Mouse (Mus musculus): ENCODE results near the gene Sult1a1. TPM values are rescaled to one million over a fixed set of nuclear protein-coding genes. Genes with fewer than 3 reads are reported as not detected.

Sult1a1 gene
- polyA plus RNA-seq, 1 experiment = 55.6 TPM

DNA sequence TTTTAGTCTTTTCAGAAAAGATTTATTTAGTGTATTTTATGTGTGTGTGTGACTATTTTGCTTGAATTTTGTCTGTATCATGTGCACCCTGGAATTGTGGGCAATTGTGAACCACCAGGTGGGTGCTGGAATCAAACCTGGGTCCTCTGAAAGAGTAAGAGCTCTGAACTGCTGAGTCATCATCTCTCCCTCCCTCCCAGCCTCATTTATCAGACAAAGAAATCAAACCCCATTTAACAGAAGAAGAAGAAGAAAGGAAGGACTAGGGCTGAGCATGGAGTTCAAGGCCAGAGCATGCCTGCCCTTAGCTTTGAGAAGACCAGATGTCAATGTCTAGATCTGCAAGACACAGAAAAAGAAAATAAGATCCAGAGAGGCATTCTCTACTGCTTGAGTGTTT, 40.9 kb downstream of the Sult1a1 start:
- H3K4me3 ChIP-seq (replicated peaks; ENCODE audit: extremely low read depth, low read depth, low read length) = no peak overlapping the region
- H3K4me1 ChIP-seq (ENCODE audit: control insufficient read depth, insufficient read depth, low read length) = peaks cover 2% of the 10 kb centered on the region; the same call in 1 of the 2 replicates
- DNase-seq = no peak
- TF ChIP-seq CTCF (IDR thresholded peaks at IDR 0.05; ENCODE audit: insufficient read depth, low read length) (no peak), POLR2A (IDR thresholded peaks at IDR 0.05; ENCODE audit: borderline replicate concordance, extremely low read depth, low read depth, low read length) (no peak)

DNA sequence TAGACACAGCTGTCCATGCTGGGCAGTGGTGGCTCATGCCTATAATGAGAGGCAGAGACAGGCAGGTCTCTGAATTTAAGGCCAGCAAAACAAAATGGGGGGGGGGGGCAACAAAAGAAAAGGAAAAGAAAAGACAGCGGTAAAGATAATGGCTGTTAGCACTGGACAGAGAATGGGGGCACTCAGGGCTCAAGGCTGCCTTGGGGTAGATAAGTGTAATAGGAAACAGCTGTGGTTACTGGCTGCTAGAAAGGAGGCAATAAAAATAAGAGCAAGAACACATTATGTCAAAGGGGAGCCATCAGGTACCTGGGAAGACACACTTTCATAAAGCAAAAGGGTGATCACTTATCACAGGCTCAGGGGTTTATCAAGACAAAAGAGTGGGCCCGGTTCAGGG, 43.8 kb downstream of the Sult1a1 start:
- Histone ChIP-seq H3K4me3 (replicated peaks; ENCODE audit: extremely low read depth, low read depth, low read length) (no peak overlapping the region), H3K4me1 (ENCODE audit: control insufficient read depth, insufficient read depth, low read length) (peaks cover 6% of the 10 kb centered on the region)
- 69% methylated on average over 2 of the region's 2 CpGs for WGBS
- no peak for DNase-seq
- no peak for TF ChIP-seq CTCF (IDR thresholded peaks at IDR 0.05; ENCODE audit: insufficient read depth, low read length)
- no peak for TF ChIP-seq POLR2A (IDR thresholded peaks at IDR 0.05; ENCODE audit: borderline replicate concordance, extremely low read depth, low read depth, low read length)

GRCm38 (mm10) chr7:126630824-126631518, 45.3 kb downstream of the Sult1a1 start, which contains the start of gene Nupr1:
Gene Nupr1, minus strand, starts transcription at chr7:126630861.
- peaks cover 6% of the 10 kb centered on the region for H3K4me1 ChIP-seq (ENCODE audit: control insufficient read depth, insufficient read depth, low read length)
- no peak within 1 kb of the TSS for H3K4me3 ChIP-seq (replicated peaks; ENCODE audit: extremely low read depth, low read depth, low read length)
- 87% methylated on average over 4 of the region's 4 CpGs for WGBS
- TF ChIP-seq CTCF (IDR thresholded peaks at IDR 0.05; ENCODE audit: insufficient read depth, low read length) = no peak
- TF ChIP-seq POLR2A (IDR thresholded peaks at IDR 0.05; ENCODE audit: borderline replicate concordance, extremely low read depth, low read depth, low read length) = no peak
- no peak for DNase-seq

DNA sequence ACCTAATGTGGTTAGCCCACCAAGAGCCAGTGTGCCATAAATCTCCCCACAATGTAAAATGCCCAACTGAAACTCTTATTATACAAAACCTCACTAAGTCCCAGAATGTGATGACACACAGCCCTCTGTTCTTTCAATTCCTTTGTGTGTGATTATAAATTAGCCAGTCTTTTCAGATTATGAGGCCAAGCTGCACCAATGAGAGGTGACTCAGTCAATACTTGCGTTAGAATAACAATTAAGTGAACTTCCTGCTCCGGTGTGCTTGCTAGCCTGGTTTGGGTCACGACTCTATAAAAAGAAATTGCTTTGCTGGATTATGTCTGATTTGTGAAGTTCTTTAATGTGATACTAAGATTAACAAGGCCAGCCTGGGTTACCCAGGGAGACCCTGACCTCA, 46.3 kb downstream of the Sult1a1 start:
- 31% methylated on average over 3 of the region's 3 CpGs for WGBS
- Histone ChIP-seq H3K4me3 (replicated peaks; ENCODE audit: extremely low read depth, low read depth, low read length) (no peak overlapping the region), H3K4me1 (ENCODE audit: control insufficient read depth, insufficient read depth, low read length) (peaks cover 6% of the 10 kb centered on the region)
- TF ChIP-seq POLR2A (IDR thresholded peaks at IDR 0.05; ENCODE audit: borderline replicate concordance, extremely low read depth, low read depth, low read length) (no peak), CTCF (IDR thresholded peaks at IDR 0.05; ENCODE audit: insufficient read depth, low read length) (no peak)
- DNase-seq = no peak

GRCm38 (mm10) chr7:126628111-126628510, 48.1 kb downstream of the Sult1a1 start:
- no peak for DNase-seq
- WGBS = 41% methylated on average over 6 of the region's 6 CpGs
- H3K4me3 ChIP-seq (replicated peaks; ENCODE audit: extremely low read depth, low read depth, low read length) = no peak overlapping the region
- TF ChIP-seq CTCF (IDR thresholded peaks at IDR 0.05; ENCODE audit: insufficient read depth, low read length) (no peak), POLR2A (IDR thresholded peaks at IDR 0.05; ENCODE audit: borderline replicate concordance, extremely low read depth, low read depth, low read length) (no peak)
- H3K4me1 ChIP-seq (ENCODE audit: control insufficient read depth, insufficient read depth, low read length) = peaks cover 6% of the 10 kb centered on the region

- TF ChIP-seq CTCF (IDR thresholded peaks at IDR 0.05; ENCODE audit: insufficient read depth, low read length) = no peak
- TF ChIP-seq POLR2A (IDR thresholded peaks at IDR 0.05; ENCODE audit: borderline replicate concordance, extremely low read depth, low read depth, low read length) = no peak
- Histone ChIP-seq H3K4me1 (ENCODE audit: control insufficient read depth, insufficient read depth, low read length) (peaks cover 6% of the 10 kb centered on the region), H3K4me3 (replicated peaks; ENCODE audit: extremely low read depth, low read depth, low read length) (no peak overlapping the region)
- 70% methylated on average over 3 of the region's 3 CpGs for WGBS
- no peak for DNase-seq
These were observed 50.2 kb downstream of the Sult1a1 start for GRCm38 (mm10) chr7:126625807-126626600.

DNA sequence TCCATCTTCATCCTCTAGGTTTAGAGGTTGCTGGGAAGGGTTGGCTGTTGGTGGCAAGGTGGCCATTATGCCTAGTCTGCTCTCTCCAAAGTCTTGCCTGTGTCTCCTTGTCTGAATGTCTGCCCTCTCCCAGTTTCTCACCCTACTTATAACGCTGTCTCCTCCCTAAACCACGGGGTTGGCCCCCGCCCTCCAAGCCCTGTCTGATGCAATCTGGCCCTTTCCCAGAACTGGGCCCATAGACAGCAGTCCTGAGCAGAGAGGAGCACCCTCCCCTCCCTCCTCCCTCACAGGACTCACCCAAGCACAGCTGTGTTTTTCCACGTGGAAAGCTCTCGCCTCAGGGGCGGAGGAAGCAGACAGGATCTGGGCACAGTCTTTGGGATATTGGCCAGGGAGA, 50.9 kb downstream of the Sult1a1 start:
- peak; percentile 91; the same call in 1 of the 2 replicates for TF ChIP-seq POLR2A (IDR thresholded peaks at IDR 0.05; ENCODE audit: borderline replicate concordance, extremely low read depth, low read depth, low read length)
- no peak for TF ChIP-seq CTCF (IDR thresholded peaks at IDR 0.05; ENCODE audit: insufficient read depth, low read length)
- Histone ChIP-seq H3K4me1 (ENCODE audit: control insufficient read depth, insufficient read depth, low read length) (peaks cover 5% of the 10 kb centered on the region), H3K4me3 (replicated peaks; ENCODE audit: extremely low read depth, low read depth, low read length) (peak overlapping the region; percentile 54)
- WGBS = 35% methylated on average over 6 of the region's 6 CpGs
- DNase-seq = peak; percentile 84

DNA sequence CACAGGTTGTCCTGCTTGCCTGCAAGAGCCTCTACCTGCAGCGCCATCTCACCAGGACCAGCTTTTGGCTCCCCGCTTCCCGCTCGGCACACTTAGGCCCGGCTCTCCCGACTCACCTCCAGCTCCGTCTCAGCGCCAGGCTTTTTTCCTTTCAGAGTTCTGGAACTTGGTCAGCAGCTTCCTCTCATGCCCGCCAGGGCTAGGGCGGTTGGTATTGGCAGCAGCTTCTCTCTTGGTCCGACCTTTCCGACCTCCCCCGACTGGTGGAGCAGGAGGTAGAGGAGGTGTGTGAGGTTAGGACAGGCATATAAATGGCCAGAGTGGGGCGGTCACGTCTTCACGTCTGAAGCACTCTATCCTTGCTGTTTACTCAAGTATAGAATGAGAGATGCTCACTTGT, 51.5 kb downstream of the Sult1a1 start:
- TF ChIP-seq POLR2A (IDR thresholded peaks at IDR 0.05; ENCODE audit: borderline replicate concordance, extremely low read depth, low read depth, low read length) = 0 out of 2 replicates have a peak, but pooled peaks have one; percentile 37
- no peak for TF ChIP-seq CTCF (IDR thresholded peaks at IDR 0.05; ENCODE audit: insufficient read depth, low read length)
- H3K4me1 ChIP-seq (ENCODE audit: control insufficient read depth, insufficient read depth, low read length) = peaks cover 5% of the 10 kb centered on the region
- 41% methylated on average over 16 of the region's 16 CpGs for WGBS
- H3K4me3 ChIP-seq (replicated peaks; ENCODE audit: extremely low read depth, low read depth, low read length) = peak overlapping the region; percentile 54
- peak; percentile 57 for DNase-seq

GRCm38 (mm10) chr7:126623381-126623780, 52.9 kb downstream of the Sult1a1 start:
- Histone ChIP-seq H3K4me1 (ENCODE audit: control insufficient read depth, insufficient read depth, low read length) (peaks cover 3% of the 10 kb centered on the region), H3K4me3 (replicated peaks; ENCODE audit: extremely low read depth, low read depth, low read length) (no peak overlapping the region)
- TF ChIP-seq POLR2A (IDR thresholded peaks at IDR 0.05; ENCODE audit: borderline replicate concordance, extremely low read depth, low read depth, low read length) (no peak), CTCF (IDR thresholded peaks at IDR 0.05; ENCODE audit: insufficient read depth, low read length) (no peak)
- 60% methylated on average over 1 of the region's 1 CpGs for WGBS
- DNase-seq = no peak

Other genes starting within 250 kb of the Sult1a1 start
- gene Rabep2, start 247.7 kb downstream of the Sult1a1 start, polyA plus RNA-seq (2012; rRNA removed) = 31.4 and 33.2 TPM in 2 replicates
- 10.7 and 289 TPM in 2 replicates for gene Atp2a1, start 213.3 kb downstream of the Sult1a1 start, polyA plus RNA-seq (2012; rRNA removed)
- gene Sh2b1, start 201.0 kb downstream of the Sult1a1 start, polyA plus RNA-seq (2012; rRNA removed) = 58.1 and 62.4 TPM in 2 replicates
- gene Tufm, start 189.1 kb downstream of the Sult1a1 start, polyA plus RNA-seq (2012; rRNA removed) = 53.1 and 71.0 TPM in 2 replicates
- gene Atxn2l, start 173.0 kb downstream of the Sult1a1 start, polyA plus RNA-seq (2012; rRNA removed) = 152 and 216 TPM in 2 replicates
- gene Eif3c, start 110.0 kb downstream of the Sult1a1 start, polyA plus RNA-seq (2012; rRNA removed) = 71.6 and 83.9 TPM in 2 replicates
- 17.6 and 18.1 TPM in 2 replicates for gene Apobr, start 91.5 kb downstream of the Sult1a1 start, polyA plus RNA-seq (2012; rRNA removed)
- 63.8 and 104 TPM in 2 replicates for gene Cln3, start 90.6 kb downstream of the Sult1a1 start, polyA plus RNA-seq (2012; rRNA removed)
- 0.43 and 0.79 TPM in 2 replicates for gene Il27, start 81.5 kb downstream of the Sult1a1 start, polyA plus RNA-seq (2012; rRNA removed)
- 48.1 and 102 TPM in 2 replicates for gene Nupr1, start 45.6 kb downstream of the Sult1a1 start, polyA plus RNA-seq (2012; rRNA removed)
- gene Sgf29, start 27.1 kb downstream of the Sult1a1 start, polyA plus RNA-seq (2012; rRNA removed) = 36.4 and 43.4 TPM in 2 replicates
- 38.2 and 39.6 TPM in 2 replicates for gene Bola2, start 19.0 kb upstream of the Sult1a1 start, polyA plus RNA-seq (2012; rRNA removed)
- gene Slx1b, start 19.4 kb upstream of the Sult1a1 start, polyA plus RNA-seq (2012; rRNA removed) = 23.4 and 27.7 TPM in 2 replicates
- 208 and 229 TPM in 2 replicates for gene Coro1a, start 31.4 kb upstream of the Sult1a1 start, polyA plus RNA-seq (2012; rRNA removed)
- gene Mapk3, start 83.2 kb upstream of the Sult1a1 start, polyA plus RNA-seq (2012; rRNA removed) = 500 and 548 TPM in 2 replicates
- gene Gdpd3, start 89.9 kb upstream of the Sult1a1 start, polyA plus RNA-seq (2012; rRNA removed) = 18.4 and 35.7 TPM in 2 replicates
- 390 and 597 TPM in 2 replicates for gene Ypel3, start 100.5 kb upstream of the Sult1a1 start, polyA plus RNA-seq (2012; rRNA removed)
- 8.7 and 9.5 TPM in 2 replicates for gene Tbx6, start 105.1 kb upstream of the Sult1a1 start, polyA plus RNA-seq (2012; rRNA removed)
- gene Ppp4c, start 116.1 kb upstream of the Sult1a1 start, polyA plus RNA-seq (2012; rRNA removed) = 135 and 156 TPM in 2 replicates
- 11.9 and 13.3 TPM in 2 replicates for gene Fam57b, start 121.2 kb upstream of the Sult1a1 start, polyA plus RNA-seq (2012; rRNA removed)
- gene 4930451I11Rik, start 155.2 kb upstream of the Sult1a1 start, polyA plus RNA-seq (2012; rRNA removed) = not detected in 2 replicates
- 0.22 and 0.74 TPM in 2 replicates for gene Doc2a, start 171.0 kb upstream of the Sult1a1 start, polyA plus RNA-seq (2012; rRNA removed)
- 6.2 and 7.5 TPM in 2 replicates for gene Hirip3, start 185.5 kb upstream of the Sult1a1 start, polyA plus RNA-seq (2012; rRNA removed)
- gene Ino80e, start 185.9 kb upstream of the Sult1a1 start, polyA plus RNA-seq (2012; rRNA removed) = 66.0 and 68.9 TPM in 2 replicates
- gene Taok2, start 208.3 kb upstream of the Sult1a1 start, polyA plus RNA-seq (2012; rRNA removed) = 174 and 210 TPM in 2 replicates
- 83.6 and 92.9 TPM in 2 replicates for gene Tmem219, start 246.5 kb upstream of the Sult1a1 start, polyA plus RNA-seq (2012; rRNA removed)